Mouse (Mus musculus) midbrain, postnatal 0 days (tissue): Measurements from ENCODE around the gene Cnot11. TPM values are rescaled to one million over a fixed set of nuclear protein-coding genes. Genes with fewer than 3 reads are reported as not detected.

Source experiments
- ATAC-seq: fragments of 200-750 bp; cut with Nextera tagmentation; 2 replicates; pipeline ENCODE4 v1.8.0; 2017; ENCODE audit warnings: moderate number of reproducible peaks, mild to moderate bottlenecking, moderate TSS enrichment, moderate library complexity; ENCODE audit not compliant: low FRiP score
- DNase-seq: peaks from one replicate; pipeline ENCODE4 v3.0.0-alpha.2; 2015; ENCODE audit warnings: low spot score
- H3K27ac ChIP-seq: fragments of 300-500 bp; sonication (generic); 2 replicates; pipeline ENCODE4 v1.5.1; 2014; ENCODE audit warnings: low read depth, mild to moderate bottlenecking, low read length, mixed read lengths
- H3K27me3 ChIP-seq: fragments of 300-500 bp; sonication (generic); 2 replicates; pipeline ENCODE4 v1.6.1; 2014; ENCODE audit warnings: low read length, control low read depth, mixed read lengths; ENCODE audit not compliant: insufficient read depth
- H3K36me3 ChIP-seq: fragments of 300-500 bp; sonication (generic); 2 replicates; pipeline ENCODE4 v1.6.1; 2014; ENCODE audit warnings: low read length, control low read depth, mixed read lengths; ENCODE audit not compliant: insufficient read depth
- H3K4me1 ChIP-seq: fragments of 300-500 bp; sonication (generic); 2 replicates; pipeline ENCODE4 v1.6.1; 2014; ENCODE audit warnings: mild to moderate bottlenecking, control low read depth, antibody characterized with exemption, low read length, mixed read lengths; ENCODE audit not compliant: insufficient read depth
- H3K4me2 ChIP-seq: fragments of 300-500 bp; sonication (generic); 2 replicates; pipeline ENCODE4 v1.6.1; 2014; ENCODE audit warnings: low read depth, mild to moderate bottlenecking, low read length, mixed read lengths; ENCODE audit not compliant: poor library complexity, severe bottlenecking
- H3K4me3 ChIP-seq: fragments of 300-500 bp; sonication (generic); 2 replicates; pipeline ENCODE4 v1.5.1; 2014; ENCODE audit warnings: low read depth, mild to moderate bottlenecking, low read length, moderate library complexity
- H3K9ac ChIP-seq: fragments of 300-500 bp; sonication (generic); replicated peaks from 2 replicates; pipeline ENCODE4 v1.6.1; 2014; ENCODE audit warnings: mild to moderate bottlenecking, low read length, moderate library complexity, mixed read lengths; ENCODE audit not compliant: poor library complexity, severe bottlenecking
- H3K9me3 ChIP-seq: fragments of 300-500 bp; sonication (generic); 2 replicates; pipeline ENCODE4 v1.6.1; 2016; ENCODE audit warnings: low read length, control low read depth
- CTCF ChIP-seq: IDR thresholded peaks from 2 replicates; pipeline ENCODE4 v1.5.1; 2016; ENCODE audit warnings: antibody characterized with exemption, mild to moderate bottlenecking
- WGBS: fragments of 180-500 bp; shearing (Covaris S2); extraction: QIAGEN DNeasy Blood & Tissue Kit; methylation state at CpG from one replicate; pipeline ENCODE4 v1.1.7; 2014; 5-methylcytosine and 5-hydroxymethylcytosine counted together
- polyA plus RNA-seq: library from polyadenylated mRNA; unstranded; fragments of >200 nt; fragmentation: Nextera tagmentation; extraction: Ambion mirVana; gene quantifications from 2 replicates; pipeline ENCODE4 v1.2.1, GENCODE M21; 2015
- total RNA-seq: library from RNA; depleted of rRNA; stranded (reverse); fragments of >200 nt; gene quantifications from 2 replicates; pipeline ENCODE4 v1.2.3, GENCODE M21; 2014

Cnot11 gene
- total and polyA plus RNA-seq, 2 experiments from 2014 or later = 9.6 to 32.3 TPM

GRCm38 (mm10) chr1:39571653-39572052 lies 36.9 kb downstream of the Cnot11 start:
- Histone ChIP-seq H3K4me2 (no peak overlapping the region), H3K36me3 (no peaks in the 10 kb centered on the region), H3K4me3 (no peak overlapping the region), H3K9me3 (no peaks in the 10 kb centered on the region), H3K9ac (no peak overlapping the region), H3K4me1 (peaks cover 8% of the 10 kb centered on the region), H3K27me3 (no peaks in the 10 kb centered on the region), H3K27ac (no peak overlapping the region)
- WGBS = 70% methylated on average over 6 of the region's 6 CpGs
- DNase-seq (no peak), ATAC-seq (no peak)
- TF ChIP-seq CTCF = no peak

DNA sequence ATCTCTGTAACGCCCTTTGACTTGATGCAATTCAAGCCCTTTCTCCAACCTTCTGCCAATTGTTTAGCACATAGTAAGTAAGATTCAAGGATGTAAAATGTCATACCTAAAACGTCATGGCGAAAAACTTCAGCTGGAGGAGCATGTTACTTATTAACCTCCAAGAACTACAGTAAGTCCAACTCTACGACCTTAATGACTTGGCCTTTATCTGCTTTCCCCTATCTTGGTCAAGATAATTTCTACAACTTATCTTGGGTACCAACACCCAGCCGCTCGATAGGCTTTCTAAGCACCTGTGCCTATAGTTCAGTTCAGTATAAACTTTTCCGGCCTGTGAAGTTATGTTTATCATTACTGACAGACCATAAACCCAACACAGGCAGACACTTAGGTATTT lies 39.1 kb downstream of the Cnot11 start:
- no peak for TF ChIP-seq CTCF
- no peak overlapping the region for H3K27ac ChIP-seq
- WGBS = 94% methylated on average over 7 of the region's 7 CpGs
- no peaks in the 10 kb centered on the region for H3K9me3 ChIP-seq
- no peak for DNase-seq
- no peak overlapping the region for H3K9ac ChIP-seq
- no peaks in the 10 kb centered on the region for H3K27me3 ChIP-seq
- ATAC-seq = no peak
- peaks cover 8% of the 10 kb centered on the region for H3K4me1 ChIP-seq
- no peak overlapping the region for H3K4me3 ChIP-seq
- no peaks in the 10 kb centered on the region for H3K36me3 ChIP-seq
- H3K4me2 ChIP-seq = no peak overlapping the region

DNA sequence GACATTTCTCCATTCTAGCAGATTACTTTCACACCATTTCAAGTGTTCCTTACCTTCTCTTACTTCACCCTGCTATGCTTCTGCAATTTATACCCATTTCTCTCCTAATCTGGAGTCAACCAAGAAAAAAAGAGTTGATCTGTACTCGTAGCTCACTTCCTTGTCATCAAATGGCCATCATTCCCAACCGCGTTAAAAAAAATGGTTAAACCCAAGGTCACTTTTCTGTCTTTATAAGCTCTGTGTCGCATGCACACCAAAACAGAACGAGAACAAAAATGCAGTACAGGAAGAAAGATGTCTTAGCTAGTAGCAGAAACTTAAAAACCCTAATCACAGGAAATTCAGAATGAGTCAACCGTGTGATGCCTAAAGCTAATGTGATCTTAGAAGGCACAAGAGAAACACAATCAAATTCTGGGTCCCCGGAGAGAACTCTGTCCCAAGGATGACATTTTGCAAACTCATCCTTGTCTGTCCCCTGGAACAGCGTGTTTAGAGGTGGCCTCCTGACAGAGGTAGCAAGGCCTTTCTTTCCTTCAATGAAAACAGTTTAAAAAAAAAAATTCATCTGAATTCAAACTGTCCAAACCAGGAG lies 41.1 kb downstream of the Cnot11 start:
- H3K36me3 ChIP-seq = no peaks in the 10 kb centered on the region
- peaks cover 8% of the 10 kb centered on the region for H3K4me1 ChIP-seq
- ATAC-seq = no peak
- TF ChIP-seq CTCF = no peak
- H3K27me3 ChIP-seq = no peaks in the 10 kb centered on the region
- H3K9me3 ChIP-seq = no peaks in the 10 kb centered on the region
- peak overlapping the region; percentile 68 for H3K4me3 ChIP-seq
- no peak for DNase-seq
- WGBS = 21% methylated on average over 8 of the region's 8 CpGs
- H3K27ac ChIP-seq = no peak overlapping the region
- H3K9ac ChIP-seq = no peak overlapping the region; the same call in 1 of the 2 replicates
- peak overlapping the region; percentile 80 for H3K4me2 ChIP-seq

GRCm38 (mm10) chr1:39576431-39577243 lies 41.8 kb downstream of the Cnot11 start:
- peak overlapping the region; percentile 80 for H3K4me2 ChIP-seq
- H3K9me3 ChIP-seq = no peaks in the 10 kb centered on the region
- H3K4me3 ChIP-seq = peak overlapping the region; percentile 68
- WGBS = under 1% methylated on average over 83 of the region's 88 CpGs
- peak overlapping the region; percentile 95 for H3K27ac ChIP-seq
- no peaks in the 10 kb centered on the region for H3K36me3 ChIP-seq
- ATAC-seq = peak; percentile 80
- H3K9ac ChIP-seq = peak overlapping the region; percentile 82
- peak; percentile 22 for TF ChIP-seq CTCF
- H3K4me1 ChIP-seq = peaks cover 8% of the 10 kb centered on the region
- DNase-seq = peak; percentile 62
- H3K27me3 ChIP-seq = no peaks in the 10 kb centered on the region

DNA sequence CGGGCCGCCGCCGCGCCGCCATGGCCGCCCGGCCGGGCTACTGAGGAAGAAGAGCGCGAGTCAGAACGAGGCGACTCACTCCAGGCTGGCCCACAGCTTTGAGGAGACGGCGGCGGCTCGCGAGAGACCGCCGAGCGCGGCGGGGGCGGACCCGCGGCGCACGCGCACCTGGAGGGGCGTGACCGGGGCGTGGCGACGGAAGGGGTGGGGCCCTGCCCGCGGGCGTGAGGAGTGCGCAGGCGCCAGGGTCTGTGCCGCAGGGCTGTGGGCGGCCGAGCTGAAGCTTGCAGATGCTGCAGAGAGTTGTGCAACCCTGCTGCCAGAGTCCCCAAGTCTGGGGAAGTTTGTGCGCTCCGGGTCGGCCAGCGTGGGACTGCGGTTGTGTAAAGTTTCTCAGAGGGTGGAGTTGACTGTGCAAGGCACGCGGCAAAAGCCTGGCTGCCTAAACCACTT lies 42.5 kb downstream of the Cnot11 start, which contains the start of gene Rnf149:
Gene Rnf149, minus strand, starts transcription at position 153 of the 453 bp plus-strand sequence.
- peaks cover 8% of the 10 kb centered on the region for H3K4me1 ChIP-seq
- WGBS = under 1% methylated on average over 33 of the region's 49 CpGs
- peak within 1 kb of the TSS; percentile 82 for H3K9ac ChIP-seq
- no peaks in the 10 kb centered on the region for H3K27me3 ChIP-seq
- no peak for TF ChIP-seq CTCF
- peak within 1 kb of the TSS; percentile 80 for H3K4me2 ChIP-seq
- H3K36me3 ChIP-seq = no peaks in the 10 kb centered on the region
- DNase-seq = peak; percentile 92
- H3K9me3 ChIP-seq = no peaks in the 10 kb centered on the region
- H3K4me3 ChIP-seq = peak within 1 kb of the TSS; percentile 68
- peak within 1 kb of the TSS; percentile 95 for H3K27ac ChIP-seq
- ATAC-seq = peak; percentile 96

- H3K36me3 ChIP-seq = no peaks in the 10 kb centered on the region
- H3K9ac ChIP-seq = no peak overlapping the region
- no peak for ATAC-seq
- H3K9me3 ChIP-seq = no peaks in the 10 kb centered on the region
- TF ChIP-seq CTCF = no peak
- H3K4me1 ChIP-seq = peaks cover 8% of the 10 kb centered on the region
- H3K4me3 ChIP-seq = no peak overlapping the region
- H3K27me3 ChIP-seq = no peaks in the 10 kb centered on the region
- WGBS = 85% methylated on average over 5 of the region's 5 CpGs
- no peak for DNase-seq
- no peak overlapping the region for H3K4me2 ChIP-seq
- H3K27ac ChIP-seq = no peak overlapping the region
Observed at GRCm38 (mm10) chr1:39578446-39578845, 43.7 kb downstream of the Cnot11 start.
